25 mouse cellular contexts compared by ENCODE assay signal in the genomic region with DNA sequence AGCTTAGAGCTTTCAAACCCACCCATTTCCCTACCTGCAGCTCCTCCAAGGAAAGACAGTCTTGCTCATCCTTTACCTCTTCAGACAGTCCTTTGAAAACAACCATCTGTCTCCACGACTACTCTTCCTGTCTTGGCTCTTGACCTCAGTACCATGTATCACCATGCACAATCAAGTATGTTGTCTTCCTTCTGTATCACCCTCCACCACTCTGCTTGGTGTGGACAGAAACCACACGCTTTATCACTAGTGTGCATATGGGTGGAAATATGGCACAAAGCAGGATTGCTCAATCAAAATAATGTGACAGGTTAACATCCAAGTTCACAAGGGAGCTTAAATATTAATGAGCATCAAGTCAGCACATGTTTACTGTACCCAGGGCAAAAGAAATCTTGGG.
DNase-seq lines count a peak whose midpoint lies in the region; ATAC-seq and TF ChIP-seq lines count a peak whose summit lies in the region.
"Had no signal": no experiment of that assay in that cellular context is flagged by ENCODE, and none has a peak within 500 bp of the region (broad histone marks: within the 10 kb centered on the region; RNA-seq: fewer than 3 reads in every experiment).

No protein-coding gene starts in this region.

- in situ Hi-C loops in CH12.LX (cut with MboI; ENCODE audit: low pct_ligation_motif_present, low pct_unique_long_range_greater_than_20kb, low sequenced_read_pairs) = no loop called here

- no peaks in the 10 kb centered on the region for H3K36me3 ChIP-seq in heart, embryonic 11.5 days (ENCODE audit: control insufficient read depth, insufficient read depth, low read length)
- H3K36me3 ChIP-seq in CH12.LX (replicated peaks in 1 of 2; ENCODE audit: control insufficient read depth in 1 of 2, insufficient read depth in 1 of 2, low read length in 1 of 2) = no peaks in the 10 kb centered on the region
- no peaks in the 10 kb centered on the region for H3K36me3 ChIP-seq in hindbrain, embryonic 11.5 days (ENCODE audit: control insufficient read depth, insufficient read depth, low read length)
- H3K36me3 ChIP-seq: embryonic facial prominence, embryonic 13.5 days; embryonic facial prominence, embryonic 15.5 days; forebrain, embryonic 10.5 days; forebrain, embryonic 12.5 days had no signal

- TF ChIP-seq EP300 in CH12.LX (IDR thresholded peaks at IDR 0.05; ENCODE audit: low read length) = no peak

- H3K4me1 ChIP-seq in heart, embryonic 11.5 days (ENCODE audit: control insufficient read depth, insufficient read depth, low read length) = peaks cover 8% of the 10 kb centered on the region
- peaks cover 15 to 47% of the 10 kb centered on the region in 2 experiments for H3K4me1 ChIP-seq in CH12.LX (ENCODE audit: control insufficient read depth in 1 of 2, insufficient read depth in 2 of 2)
- no peaks in the 10 kb centered on the region for H3K4me1 ChIP-seq in hindbrain, embryonic 11.5 days (replicated peaks; ENCODE audit: control insufficient read depth, insufficient read depth, low read length)
- H3K4me1 ChIP-seq: embryonic facial prominence, embryonic 15.5 days; forebrain, embryonic 12.5 days had no signal

- no peak for ATAC-seq in heart, embryonic 11.5 days (replicated peaks; ENCODE audit: insufficient number of reproducible peaks, low FRiP score, low TSS enrichment)
- peak; percentile 40; the same call in 1 of the 2 replicates for ATAC-seq in granulocyte monocyte progenitor cell, adult 5-6 weeks (replicated peaks; ENCODE audit: poor library complexity, severe bottlenecking)
- ATAC-seq in megakaryocyte progenitor cell, adult 5-6 weeks (replicated peaks; ENCODE audit: poor library complexity) = peak; percentile 62
- ATAC-seq in hindbrain, embryonic 11.5 days (ENCODE audit: low FRiP score) = no peak
- ATAC-seq: CD4-positive, CD25-positive, alpha-beta regulatory T cell, adult 4 months; forebrain, embryonic 14.5 days; forebrain, embryonic 16.5 days had no signal

- no peak for TF ChIP-seq CTCF in CH12.LX (conservative IDR thresholded peaks at IDR 0.05 in 1 of 2, IDR thresholded peaks at IDR 0.05 in 1 of 2; ENCODE audit: low read depth in 2 of 2, low read length in 2 of 2)

- H3K79me2 ChIP-seq in CH12.LX (replicated peaks; ENCODE audit: control insufficient read depth, extremely low read depth, insufficient read depth, poor library complexity, severe bottlenecking) = no peaks in the 10 kb centered on the region

- no peak overlapping the region for H3K4me3 ChIP-seq in heart, embryonic 11.5 days (ENCODE audit: low read depth, low read length)
- no peak overlapping the region for H3K4me3 ChIP-seq in CH12.LX (replicated peaks in 1 of 3; ENCODE audit: low read depth in 2 of 3, low read length in 2 of 3, poor library complexity in 1 of 3)
- H3K4me3 ChIP-seq in hindbrain, embryonic 11.5 days (ENCODE audit: low read depth, low read length) = no peak overlapping the region
- H3K4me3 ChIP-seq: embryonic facial prominence, embryonic 13.5 days; embryonic facial prominence, embryonic 15.5 days; erythroblast, embryonic 14.5 days; forebrain, embryonic 10.5 days; forebrain, embryonic 12.5 days had no signal

- TF ChIP-seq RAD21 in CH12.LX (IDR thresholded peaks at IDR 0.05; ENCODE audit: low read depth, low read length) = no peak

- no peak for TF ChIP-seq POLR2A in CH12.LX (IDR thresholded peaks at IDR 0.05; ENCODE audit: low read depth, low read length)

- H3K27me3 ChIP-seq in heart, embryonic 11.5 days (ENCODE audit: control insufficient read depth, insufficient read depth, low read length) = no peaks in the 10 kb centered on the region
- H3K27me3 ChIP-seq in CH12.LX (replicated peaks) = no peaks in the 10 kb centered on the region
- H3K27me3 ChIP-seq in hindbrain, embryonic 11.5 days (ENCODE audit: control insufficient read depth, insufficient read depth, low read length) = no peaks in the 10 kb centered on the region
- H3K27me3 ChIP-seq: embryonic facial prominence, embryonic 13.5 days; embryonic facial prominence, embryonic 15.5 days; forebrain, embryonic 12.5 days had no signal

- WGBS in heart, embryonic 11.5 days (ENCODE audit: insufficient replicate concordance) = 78% methylated on average over 2 of the region's 2 CpGs
- 93% methylated on average over 2 of the region's 2 CpGs for WGBS in hindbrain, embryonic 11.5 days

- peak; percentile 35 for DNase-seq in heart, adult 11 months
- no peak for DNase-seq in CH12.LX (ENCODE audit: extremely low read depth)
- DNase-seq in embryo, embryonic 9.5 days (ENCODE audit: extremely low spot score) = no peak
- no peak for DNase-seq in hindbrain, embryonic 11.5 days (ENCODE audit: low spot score)
- DNase-seq: adrenal gland, adult 2 months; adrenal gland, postnatal 10 days; adrenal gland, postnatal 25 days; B cell, adult 2 months; cerebellum, adult 11 months; cerebellum, adult 18-20 months; cerebellum, adult 8-10 months; cerebellum, adult 9-11 months; cerebellum, postnatal 14 days; cerebellum, postnatal 36 days had no signal

- no peak overlapping the region for H3K27ac ChIP-seq in heart, embryonic 11.5 days (ENCODE audit: low read depth, low read length)
- H3K27ac ChIP-seq in CH12.LX (ENCODE audit: insufficient read depth, low read depth) = 0 out of 2 replicates have a peak overlapping the region, but pooled peaks have one; percentile 91
- H3K27ac ChIP-seq in hindbrain, embryonic 11.5 days (ENCODE audit: low read depth, low read length) = no peak overlapping the region
- H3K27ac ChIP-seq: embryonic facial prominence, embryonic 13.5 days; embryonic facial prominence, embryonic 15.5 days; forebrain, embryonic 10.5 days; forebrain, embryonic 12.5 days had no signal

- no peaks in the 10 kb centered on the region for H3K9me3 ChIP-seq in heart, embryonic 11.5 days (replicated peaks; ENCODE audit: control insufficient read depth, low read length)
- H3K9me3 ChIP-seq in CH12.LX (replicated peaks; ENCODE audit: low read length) = no peaks in the 10 kb centered on the region
- no peaks in the 10 kb centered on the region for H3K9me3 ChIP-seq in hindbrain, embryonic 11.5 days (ENCODE audit: control insufficient read depth, low read length)
- H3K9me3 ChIP-seq: embryonic facial prominence, embryonic 13.5 days; embryonic facial prominence, embryonic 15.5 days; forebrain, embryonic 10.5 days; forebrain, embryonic 12.5 days had no signal

- dilution Hi-C loops in CH12.LX (cut with MboI; ENCODE audit: extremely low pct_ligation_motif_present, extremely low pct_unique_long_range_greater_than_20kb, low sequenced_read_pairs) = no loop called here

- H3K4me2 ChIP-seq in heart, embryonic 11.5 days = no peak overlapping the region
- H3K4me2 ChIP-seq in CH12.LX (ENCODE audit: insufficient read depth, low read depth, poor library complexity, severe bottlenecking) = no peak overlapping the region
- no peak overlapping the region for H3K4me2 ChIP-seq in hindbrain, embryonic 11.5 days (replicated peaks; ENCODE audit: low read depth, low read length)
- H3K4me2 ChIP-seq: embryonic facial prominence, embryonic 13.5 days; embryonic facial prominence, embryonic 15.5 days; forebrain, embryonic 12.5 days had no signal

- H3K9ac ChIP-seq in heart, embryonic 11.5 days (ENCODE audit: low read depth, low read length) = no peak overlapping the region
- no peak overlapping the region for H3K9ac ChIP-seq in CH12.LX (ENCODE audit: insufficient read depth, low read depth)
- no peak overlapping the region for H3K9ac ChIP-seq in hindbrain, embryonic 11.5 days (ENCODE audit: low read depth, low read length)
- H3K9ac ChIP-seq: embryonic facial prominence, embryonic 13.5 days; embryonic facial prominence, embryonic 15.5 days; forebrain, embryonic 12.5 days had no signal

TF ChIP-seq in CH12.LX, 34 proteins besides CTCF, POLR2A, EP300 and RAD21:
- TF ChIP-seq CHD1 (IDR thresholded peaks at IDR 0.05; ENCODE audit: low read depth, low read length) (no peak), NRF1 (IDR thresholded peaks at IDR 0.05; ENCODE audit: low read depth, low read length) (no peak), USF1 (IDR thresholded peaks at IDR 0.05; ENCODE audit: low read depth, low read length) (no peak), KAT2A (IDR thresholded peaks at IDR 0.05; ENCODE audit: insufficient replicate concordance, low read length) (no peak), ZMIZ1 (IDR thresholded peaks at IDR 0.05; ENCODE audit: low read depth, low read length) (no peak), USF2 (conservative IDR thresholded peaks at IDR 0.05; ENCODE audit: low read depth, low read length) (no peak), PAX5 (IDR thresholded peaks at IDR 0.05; ENCODE audit: low read length) (no peak), ETS1 (conservative IDR thresholded peaks at IDR 0.05; ENCODE audit: low read depth, low read length) (no peak), SIN3A (IDR thresholded peaks at IDR 0.05; ENCODE audit: low read length) (no peak), TBP (conservative IDR thresholded peaks at IDR 0.05; ENCODE audit: low read depth, low read length) (no peak), ZKSCAN1 (IDR thresholded peaks at IDR 0.05; ENCODE audit: borderline replicate concordance, low read depth, low read length) (no peak), MAX (IDR thresholded peaks at IDR 0.05; ENCODE audit: low read length) (no peak)
TF ChIP-seq in CH12.LX: peak in this region for 0.

Comparison
In these comparisons a context has a peak if more than half of its experiments do, and no peak if none do; other contexts are left out.
1. ATAC-seq: peak in granulocyte monocyte progenitor cell, adult 5-6 weeks (single experiment) and megakaryocyte progenitor cell, adult 5-6 weeks (single experiment); none in heart, embryonic 11.5 days (single experiment) and hindbrain, embryonic 11.5 days (single experiment).